Mouse (Mus musculus) cerebellum, adult 2 months (tissue): Measurements from ENCODE around the gene Cpb2.

ENCODE experiments used
- CTCF ChIP-seq: fragments of 200-500 bp; IDR thresholded peaks from 2 replicates; pipeline ENCODE4 v1.5.1; 2011; ENCODE audit warnings: low read depth, mild to moderate bottlenecking, control low read depth, low read length, moderate library complexity, borderline replicate concordance; ENCODE audit not compliant: insufficient read depth
- POLR2A ChIP-seq: fragments of 200-500 bp; IDR thresholded peaks from 2 replicates; pipeline ENCODE4 v1.6.1; 2011; ENCODE audit warnings: low read length, control low read depth, borderline replicate concordance; ENCODE audit not compliant: insufficient read depth

DNA sequence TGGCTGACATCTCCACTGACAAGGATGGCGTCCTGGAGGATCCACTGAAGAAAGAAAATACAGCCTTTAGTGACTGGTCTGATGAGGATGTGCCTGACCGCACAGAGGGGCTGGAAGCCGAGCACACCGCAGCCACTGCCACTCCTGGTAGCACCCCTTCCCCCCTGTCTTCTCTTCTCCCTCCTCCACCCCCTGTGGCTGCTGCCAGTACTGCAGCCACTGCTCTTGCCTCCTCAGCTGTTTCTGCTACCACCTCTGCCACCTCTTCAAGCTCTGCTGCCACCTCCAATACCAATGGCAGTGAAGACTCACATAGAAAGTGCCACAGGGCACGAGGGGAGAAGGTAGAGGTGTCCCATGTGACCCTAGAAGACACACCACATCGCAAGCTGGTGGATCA is 88.5 kb downstream of the Cpb2 start:
- TF ChIP-seq CTCF: peak; percentile 26; the same call in 1 of the 2 replicates
- no peak for TF ChIP-seq POLR2A
